Mouse (Mus musculus) heart, embryonic 11.5 days (tissue): ENCODE measurements around the gene Mfn2. TPM values are rescaled to one million over a fixed set of nuclear protein-coding genes. Genes with fewer than 3 reads are reported as not detected.

ENCODE experiments used
- ATAC-seq: fragments of 200-750 bp; cut with Nextera tagmentation; replicated peaks from 2 replicates; pipeline ENCODE4 v1.8.0; 2017; ENCODE audit warnings: moderate library complexity; ENCODE audit not compliant: insufficient number of reproducible peaks, low FRiP score, low TSS enrichment
- H3K27ac ChIP-seq: fragments of 300-500 bp; sonication (generic); 2 replicates; pipeline ENCODE4 v1.5.1; 2014; ENCODE audit warnings: mild to moderate bottlenecking, low read depth, low read length
- H3K27me3 ChIP-seq: fragments of 300-500 bp; sonication (generic); 2 replicates; pipeline ENCODE4 v1.6.1; 2014; ENCODE audit warnings: mild to moderate bottlenecking, low read length, mixed read lengths; ENCODE audit not compliant: control insufficient read depth, insufficient read depth
- H3K36me3 ChIP-seq: fragments of 300-500 bp; sonication (generic); 2 replicates; pipeline ENCODE4 v1.6.1; 2014; ENCODE audit warnings: mild to moderate bottlenecking, low read length, moderate library complexity, mixed read lengths; ENCODE audit not compliant: control insufficient read depth, insufficient read depth
- H3K4me1 ChIP-seq: fragments of 300-500 bp; sonication (generic); 2 replicates; pipeline ENCODE4 v1.6.1; 2014; ENCODE audit warnings: low read length; ENCODE audit not compliant: control insufficient read depth, insufficient read depth
- H3K4me2 ChIP-seq: fragments of 300-500 bp; sonication (generic); 2 replicates; pipeline ENCODE4 v1.6.1; 2014; ENCODE audit warnings: mild to moderate bottlenecking, moderate library complexity
- H3K4me3 ChIP-seq: fragments of 300-500 bp; sonication (generic); 2 replicates; pipeline ENCODE4 v1.5.1; 2014; ENCODE audit warnings: low read depth, low read length
- H3K9ac ChIP-seq: fragments of 300-500 bp; sonication (generic); 2 replicates; pipeline ENCODE4 v1.6.1; 2014; ENCODE audit warnings: mild to moderate bottlenecking, low read depth, low read length, moderate library complexity
- H3K9me3 ChIP-seq: fragments of 300-500 bp; sonication (generic); replicated peaks from 2 replicates; pipeline ENCODE4 v1.6.1; 2016; ENCODE audit warnings: low read length; ENCODE audit not compliant: control insufficient read depth
- WGBS: fragments of 180-500 bp; shearing (Covaris S2); extraction: QIAGEN DNeasy Blood & Tissue Kit; methylation state at CpG from one replicate; pipeline ENCODE4 v1.1.7; 2014; ENCODE audit not compliant: insufficient replicate concordance; 5-methylcytosine and 5-hydroxymethylcytosine counted together
- polyA plus RNA-seq: library from polyadenylated mRNA; unstranded; fragments of >200 nt; fragmentation: Nextera tagmentation; extraction: Ambion mirVana; gene quantifications from 2 replicates; pipeline ENCODE4 v1.2.1, GENCODE M21; 2014

The Mfn2 gene
- polyA plus RNA-seq, 1 experiment from 2014 or later: 61.8 TPM

- H3K36me3 ChIP-seq: peaks cover 73% of the 10 kb centered on the region
- ATAC-seq: no peak
- H3K4me1 ChIP-seq: no peaks in the 10 kb centered on the region
Measured at GRCm38 (mm10) chr4:147886158-147886557, 18.3 kb downstream of the Mfn2 start.

GRCm38 (mm10) chr4:147884138-147884537, 20.4 kb downstream of the Mfn2 start:
- Histone ChIP-seq H3K36me3 (peaks cover 72% of the 10 kb centered on the region), H3K4me3 (no peak overlapping the region), H3K4me1 (peaks cover 5% of the 10 kb centered on the region), H3K9ac (no peak overlapping the region), H3K4me2 (no peak overlapping the region), H3K9me3 (no peaks in the 10 kb centered on the region), H3K27me3 (no peaks in the 10 kb centered on the region), H3K27ac (no peak overlapping the region)
- no peak for ATAC-seq
- WGBS: 92% methylated on average over 3 of the region's 3 CpGs

More at GRCm38 (mm10) chr4:147886158-147886557, 18.3 kb downstream of the Mfn2 start:
- WGBS: 94% methylated on average over 12 of the region's 12 CpGs
- no peak overlapping the region for H3K4me2 ChIP-seq
- H3K9ac ChIP-seq: no peak overlapping the region
- no peaks in the 10 kb centered on the region for H3K9me3 ChIP-seq
- H3K27ac ChIP-seq: no peak overlapping the region
- H3K27me3 ChIP-seq: no peaks in the 10 kb centered on the region
- H3K4me3 ChIP-seq: no peak overlapping the region

- 76% methylated on average over 6 of the region's 6 CpGs for WGBS
- H3K36me3 ChIP-seq: peaks cover 77% of the 10 kb centered on the region
- no peak for ATAC-seq
- H3K4me3 ChIP-seq: no peak overlapping the region
- no peak overlapping the region for H3K9ac ChIP-seq
- H3K4me2 ChIP-seq: no peak overlapping the region
- no peak overlapping the region for H3K27ac ChIP-seq
- H3K27me3 ChIP-seq: no peaks in the 10 kb centered on the region
- peaks cover 5% of the 10 kb centered on the region for H3K4me1 ChIP-seq
- H3K9me3 ChIP-seq: no peaks in the 10 kb centered on the region
Measured at GRCm38 (mm10) chr4:147883041-147883440, 21.5 kb downstream of the Mfn2 start.

- H3K4me2 ChIP-seq: no peak overlapping the region
- H3K4me1 ChIP-seq: peaks cover 5% of the 10 kb centered on the region
- H3K4me3 ChIP-seq: no peak overlapping the region
- no peak overlapping the region for H3K9ac ChIP-seq
- no peaks in the 10 kb centered on the region for H3K9me3 ChIP-seq
- H3K27ac ChIP-seq: no peak overlapping the region
- no peak for ATAC-seq
- 89% methylated on average over 7 of the region's 7 CpGs for WGBS
- no peaks in the 10 kb centered on the region for H3K27me3 ChIP-seq
- peaks cover 69% of the 10 kb centered on the region for H3K36me3 ChIP-seq
Measured at GRCm38 (mm10) chr4:147881792-147882191, 22.7 kb downstream of the Mfn2 start.

- Histone ChIP-seq H3K9me3 (no peaks in the 10 kb centered on the region), H3K4me3 (no peak overlapping the region), H3K27ac (no peak overlapping the region), H3K27me3 (no peaks in the 10 kb centered on the region), H3K4me2 (no peak overlapping the region), H3K36me3 (peaks cover 68% of the 10 kb centered on the region), H3K9ac (no peak overlapping the region), H3K4me1 (peaks cover 5% of the 10 kb centered on the region)
- ATAC-seq: no peak
- WGBS: 49% methylated on average over 5 of the region's 5 CpGs
Measured at GRCm38 (mm10) chr4:147879865-147880264, 24.6 kb downstream of the Mfn2 start.

GRCm38 (mm10) chr4:147879456-147879855, 25.0 kb downstream of the Mfn2 start:
- Histone ChIP-seq H3K4me3 (no peak overlapping the region), H3K27ac (no peak overlapping the region), H3K27me3 (no peaks in the 10 kb centered on the region), H3K36me3 (peaks cover 72% of the 10 kb centered on the region), H3K4me1 (peaks cover 5% of the 10 kb centered on the region), H3K9ac (no peak overlapping the region), H3K9me3 (no peaks in the 10 kb centered on the region), H3K4me2 (no peak overlapping the region)
- 76% methylated on average over 2 of the region's 2 CpGs for WGBS
- ATAC-seq: no peak

GRCm38 (mm10) chr4:147878537-147878936, 26.0 kb downstream of the Mfn2 start:
- H3K9ac ChIP-seq: no peak overlapping the region
- no peaks in the 10 kb centered on the region for H3K9me3 ChIP-seq
- ATAC-seq: no peak
- H3K27ac ChIP-seq: no peak overlapping the region
- H3K4me3 ChIP-seq: no peak overlapping the region
- peaks cover 69% of the 10 kb centered on the region for H3K36me3 ChIP-seq
- 87% methylated on average over 9 of the region's 9 CpGs for WGBS
- no peaks in the 10 kb centered on the region for H3K27me3 ChIP-seq
- H3K4me2 ChIP-seq: no peak overlapping the region
- peaks cover 5% of the 10 kb centered on the region for H3K4me1 ChIP-seq

GRCm38 (mm10) chr4:147875852-147876575, 28.5 kb downstream of the Mfn2 start:
- 77% methylated on average over 4 of the region's 4 CpGs for WGBS
- Histone ChIP-seq H3K9ac (no peak overlapping the region), H3K4me3 (no peak overlapping the region), H3K27ac (no peak overlapping the region), H3K27me3 (no peaks in the 10 kb centered on the region), H3K4me2 (no peak overlapping the region), H3K9me3 (no peaks in the 10 kb centered on the region), H3K36me3 (peaks cover 56% of the 10 kb centered on the region), H3K4me1 (peaks cover 5% of the 10 kb centered on the region)
- no peak for ATAC-seq

GRCm38 (mm10) chr4:147869238-147869637, 35.3 kb downstream of the Mfn2 start:
- ATAC-seq: no peak
- Histone ChIP-seq H3K4me1 (peaks cover 17% of the 10 kb centered on the region), H3K9ac (peak overlapping the region; percentile 81), H3K36me3 (peaks cover 21% of the 10 kb centered on the region), H3K9me3 (no peaks in the 10 kb centered on the region), H3K27me3 (no peaks in the 10 kb centered on the region), H3K27ac (peak overlapping the region; percentile 60), H3K4me3 (peak overlapping the region; percentile 81), H3K4me2 (peak overlapping the region; percentile 83)
- 7% methylated on average over 5 of the region's 5 CpGs for WGBS
